Mouse (Mus musculus) liver, embryonic 13.5 days (tissue): ENCODE measurements at regions not wholly inside any gene's neighbourhood (a gene's known extent, or its start where the extent isn't known, plus 50 kb on each side); places are given as distances from the start of the nearest gene placed in this dataset.

ENCODE experiments used
- ATAC-seq: fragments of 200-750 bp; cut with Nextera tagmentation; 2 replicates; pipeline ENCODE4 v1.8.0; 2017; ENCODE audit warnings: low read depth, mild to moderate bottlenecking, moderate number of reproducible peaks, moderate library complexity
- DNase-seq: peaks from one replicate; pipeline ENCODE4 v3.0.0; 2022
- H3K27ac ChIP-seq: fragments of 300-500 bp; sonication (generic); 2 replicates; pipeline ENCODE4 v1.5.1; 2015; ENCODE audit warnings: moderate library complexity, mild to moderate bottlenecking, inconsistent platforms
- H3K27me3 ChIP-seq: fragments of 300-500 bp; sonication (generic); 2 replicates; pipeline ENCODE4 v1.6.1; 2015; ENCODE audit warnings: mild to moderate bottlenecking, inconsistent platforms
- H3K36me3 ChIP-seq: fragments of 300-500 bp; sonication (generic); 2 replicates; pipeline ENCODE4 v1.6.1; 2015; ENCODE audit warnings: mild to moderate bottlenecking, inconsistent platforms
- H3K4me1 ChIP-seq: fragments of 300-500 bp; sonication (generic); replicated peaks from 2 replicates; pipeline ENCODE4 v1.6.1; 2015; ENCODE audit warnings: inconsistent platforms
- H3K4me2 ChIP-seq: fragments of 300-500 bp; sonication (generic); 2 replicates; pipeline ENCODE4 v1.6.1; 2015; ENCODE audit warnings: inconsistent platforms, mild to moderate bottlenecking, moderate library complexity
- H3K4me3 ChIP-seq: fragments of 300-500 bp; sonication (generic); replicated peaks from 2 replicates; pipeline ENCODE4 v1.5.1; 2015; ENCODE audit warnings: mild to moderate bottlenecking, inconsistent platforms
- H3K9ac ChIP-seq: fragments of 300-500 bp; sonication (generic); 2 replicates; pipeline ENCODE4 v1.6.1; 2015; ENCODE audit warnings: mild to moderate bottlenecking, inconsistent platforms
- H3K9me3 ChIP-seq: fragments of 300-500 bp; sonication (generic); replicated peaks from 2 replicates; pipeline ENCODE4 v1.6.1; 2016; ENCODE audit warnings: inconsistent platforms
- WGBS: fragments of 180-500 bp; shearing (Covaris S2); methylation state at CpG from one replicate; pipeline ENCODE4 v1.1.7; 2015; ENCODE audit not compliant: insufficient replicate concordance; 5-methylcytosine and 5-hydroxymethylcytosine counted together

DNA sequence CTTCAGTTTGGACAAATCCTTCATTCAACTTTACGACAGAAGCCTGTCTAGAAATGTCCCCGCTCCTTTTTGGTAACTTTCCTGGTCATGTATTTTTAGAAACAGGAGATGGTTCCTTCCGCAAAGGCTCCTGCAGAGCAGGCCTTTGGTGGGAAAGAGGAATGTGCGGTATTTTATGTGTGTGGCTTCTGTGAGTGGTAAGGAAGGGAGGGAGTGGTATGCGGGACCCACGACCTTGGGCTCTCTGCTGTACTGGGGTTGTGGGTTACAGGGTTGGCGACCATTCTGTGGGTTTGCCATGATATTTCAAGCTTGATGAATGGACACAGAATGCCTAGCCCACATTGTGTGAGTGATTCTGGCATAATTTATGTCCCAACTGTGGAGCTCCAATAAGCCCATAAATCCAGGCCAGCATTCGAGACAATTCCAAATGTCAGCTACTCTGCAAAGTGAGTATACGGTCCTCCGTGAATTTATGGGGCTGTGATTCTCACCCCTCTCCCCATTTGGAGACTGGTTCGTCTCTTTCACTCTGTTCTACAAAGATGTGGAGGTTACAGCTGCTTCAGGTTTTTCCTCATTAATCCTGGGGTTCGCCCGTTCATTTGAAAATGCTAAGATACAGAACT is 109.3 kb upstream of the Rxfp2 start:
- Histone ChIP-seq H3K4me3 (no peak overlapping the region), H3K36me3 (no peaks in the 10 kb centered on the region), H3K9ac (no peak overlapping the region), H3K27me3 (no peaks in the 10 kb centered on the region), H3K4me2 (no peak overlapping the region), H3K4me1 (no peaks in the 10 kb centered on the region), H3K9me3 (0 out of 2 replicates have a peak, but pooled peaks cover 4% of the 10 kb centered on the region), H3K27ac (no peak overlapping the region)
- ATAC-seq (no peak), DNase-seq (no peak)
- WGBS, result 26% methylated on average over 13 of the region's 13 CpGs

DNA sequence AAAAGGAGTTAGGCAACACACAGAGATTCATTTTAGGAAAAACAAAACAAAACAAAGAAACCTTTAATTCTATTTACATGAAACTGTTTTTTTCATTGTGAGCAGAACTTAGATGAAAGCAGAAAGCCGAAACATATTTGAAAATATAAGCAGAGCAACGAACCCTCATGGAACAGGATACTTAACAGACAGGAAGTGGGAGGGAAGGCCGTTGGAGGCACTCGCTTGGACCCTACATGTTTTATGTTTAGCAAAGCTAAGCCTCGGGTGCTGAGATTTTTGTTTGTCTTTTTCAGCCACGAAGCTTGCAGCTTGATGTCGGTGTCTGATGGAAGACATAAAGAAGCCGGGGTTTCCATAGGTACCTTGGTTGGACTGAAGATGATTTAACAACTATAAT is 108.5 kb upstream of the Rxfp2 start:
- Histone ChIP-seq H3K4me1 (no peaks in the 10 kb centered on the region), H3K4me2 (no peak overlapping the region), H3K36me3 (no peaks in the 10 kb centered on the region), H3K9me3 (0 out of 2 replicates have a peak, but pooled peaks cover 4% of the 10 kb centered on the region), H3K4me3 (no peak overlapping the region), H3K27me3 (no peaks in the 10 kb centered on the region), H3K9ac (no peak overlapping the region), H3K27ac (no peak overlapping the region)
- WGBS, result 28% methylated on average over 8 of the region's 8 CpGs
- DNase-seq (no peak), ATAC-seq (no peak)

DNA sequence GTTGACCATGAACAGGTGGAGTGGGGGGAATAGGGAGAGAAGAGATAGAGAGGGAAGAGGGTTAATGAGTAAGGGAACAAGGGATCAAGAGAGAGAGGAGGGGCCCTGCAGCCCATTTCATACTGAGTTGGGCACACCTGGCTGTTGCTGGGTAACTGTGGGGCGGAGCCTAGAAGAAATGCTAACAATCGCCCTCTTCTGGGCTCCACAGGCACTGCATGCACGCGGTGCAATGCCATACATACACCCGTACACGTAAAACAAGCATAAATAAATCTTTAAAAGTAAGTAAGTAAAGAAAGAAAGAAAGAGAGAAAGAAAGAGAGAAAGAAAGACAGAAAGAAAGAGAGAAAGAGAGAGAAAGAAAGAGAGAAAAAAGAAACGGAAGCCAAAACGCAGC is 106.5 kb upstream of the Rxfp2 start:
- Histone ChIP-seq H3K4me3 (no peak overlapping the region), H3K27me3 (no peaks in the 10 kb centered on the region), H3K36me3 (no peaks in the 10 kb centered on the region), H3K27ac (no peak overlapping the region), H3K9me3 (0 out of 2 replicates have a peak, but pooled peaks cover 4% of the 10 kb centered on the region), H3K4me1 (no peaks in the 10 kb centered on the region), H3K4me2 (no peak overlapping the region), H3K9ac (no peak overlapping the region)
- WGBS, result 73% methylated on average over 8 of the region's 8 CpGs
- ATAC-seq (no peak), DNase-seq (no peak)

DNA sequence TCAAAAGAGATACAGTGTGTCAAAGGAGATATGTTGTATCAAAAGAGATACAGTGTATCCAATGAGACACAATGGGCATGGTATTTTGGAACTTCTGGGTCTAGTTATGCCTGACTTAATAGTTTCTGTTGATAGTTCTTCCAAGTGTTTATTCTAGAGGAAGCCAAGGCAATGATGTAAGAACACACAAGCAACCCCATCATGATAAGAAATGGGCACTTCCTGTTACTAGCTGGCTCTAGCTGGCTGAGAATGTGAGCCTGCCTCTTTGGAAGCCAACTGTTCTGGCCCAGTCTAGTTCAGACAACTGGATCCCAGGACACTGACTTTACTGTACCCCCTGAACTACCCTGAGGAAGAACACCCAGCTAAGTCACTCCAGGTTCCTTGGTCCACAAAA is 102.7 kb upstream of the Rxfp2 start:
- ATAC-seq (no peak), DNase-seq (no peak)
- Histone ChIP-seq H3K4me2 (no peak overlapping the region), H3K27ac (no peak overlapping the region), H3K9ac (no peak overlapping the region), H3K9me3 (0 out of 2 replicates have a peak, but pooled peaks cover 4% of the 10 kb centered on the region), H3K36me3 (no peaks in the 10 kb centered on the region), H3K4me3 (no peak overlapping the region), H3K4me1 (no peaks in the 10 kb centered on the region), H3K27me3 (no peaks in the 10 kb centered on the region)

DNA sequence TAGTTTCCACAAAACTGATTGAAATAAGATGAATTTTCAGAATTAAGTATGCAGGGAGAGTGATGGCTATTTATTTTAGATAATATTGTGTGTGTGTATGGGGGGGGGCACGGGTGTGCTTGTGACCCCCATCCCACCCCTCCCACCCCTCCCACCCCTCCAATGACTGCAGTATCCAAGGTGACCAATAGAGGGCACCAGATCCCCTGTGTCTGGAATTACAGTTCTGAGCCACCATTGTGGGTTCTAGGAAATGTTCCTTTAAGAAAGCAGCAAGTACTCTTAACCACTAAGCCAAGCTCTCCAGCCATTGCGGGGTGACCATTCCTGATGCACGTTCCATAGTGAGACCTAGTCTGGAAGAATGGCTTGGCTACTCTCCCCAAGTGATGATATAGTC is 101.1 kb upstream of the Rxfp2 start:
- H3K9me3 ChIP-seq, result 0 out of 2 replicates have a peak, but pooled peaks cover 4% of the 10 kb centered on the region
- 31% methylated on average over 3 of the region's 3 CpGs for WGBS
- DNase-seq (no peak), ATAC-seq (no peak)
- H3K4me3 ChIP-seq, result no peak overlapping the region
- H3K4me2 ChIP-seq, result no peak overlapping the region
- H3K9ac ChIP-seq, result no peak overlapping the region
- H3K36me3 ChIP-seq, result no peaks in the 10 kb centered on the region
- no peaks in the 10 kb centered on the region for H3K27me3 ChIP-seq
- H3K4me1 ChIP-seq, result no peaks in the 10 kb centered on the region
- no peak overlapping the region for H3K27ac ChIP-seq

DNA sequence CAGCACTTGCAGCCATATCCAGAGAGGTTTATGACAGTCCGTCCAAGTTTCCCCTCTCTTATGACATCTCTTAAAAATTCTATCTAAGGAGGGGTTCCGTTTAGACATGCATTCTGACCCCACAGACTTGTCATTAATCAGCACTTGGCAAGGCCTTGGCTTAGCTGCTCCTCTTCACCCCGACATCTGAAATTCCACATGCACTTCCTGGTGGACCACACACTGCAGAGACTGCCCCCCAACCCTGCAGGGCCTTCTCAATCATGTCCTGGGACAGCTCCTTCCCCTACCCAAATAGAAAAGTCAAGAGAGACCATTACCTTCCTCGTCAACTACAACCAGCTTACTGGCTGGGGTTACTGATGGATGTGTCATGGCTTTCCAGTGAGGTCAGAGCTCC is 99.4 kb upstream of the Rxfp2 start:
- Histone ChIP-seq H3K4me1 (no peaks in the 10 kb centered on the region), H3K27me3 (no peaks in the 10 kb centered on the region), H3K9ac (no peak overlapping the region), H3K4me3 (no peak overlapping the region), H3K36me3 (no peaks in the 10 kb centered on the region), H3K9me3 (0 out of 2 replicates have a peak, but pooled peaks cover 2% of the 10 kb centered on the region), H3K4me2 (no peak overlapping the region), H3K27ac (no peak overlapping the region)
- ATAC-seq (no peak), DNase-seq (no peak)
- 55% methylated on average over 4 of the region's 4 CpGs for WGBS

DNA sequence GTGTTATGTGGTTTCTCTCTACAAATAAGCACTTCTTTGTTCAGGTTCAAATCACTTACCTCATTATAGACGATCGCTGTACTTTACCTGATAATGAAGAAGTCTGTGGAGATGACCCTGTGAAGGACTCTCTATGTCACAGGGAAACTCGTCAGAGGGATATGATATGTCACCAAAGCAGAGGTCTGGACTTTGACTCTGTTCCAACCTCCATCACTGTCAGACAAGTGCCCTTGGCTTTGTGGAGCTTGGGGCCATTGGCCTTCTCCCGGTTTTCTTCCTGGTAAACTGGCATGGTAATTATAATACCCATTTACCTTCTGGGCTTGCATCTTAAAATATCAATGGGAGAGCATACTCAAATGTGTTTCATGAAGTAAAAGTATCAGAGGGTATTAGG is 98.1 kb upstream of the Rxfp2 start:
- ATAC-seq (no peak), DNase-seq (no peak)
- no peaks in the 10 kb centered on the region for H3K27me3 ChIP-seq
- no peak overlapping the region for H3K27ac ChIP-seq
- 0 out of 2 replicates have a peak, but pooled peaks cover 3% of the 10 kb centered on the region for H3K9me3 ChIP-seq
- no peaks in the 10 kb centered on the region for H3K4me1 ChIP-seq
- H3K4me2 ChIP-seq, result no peak overlapping the region
- no peak overlapping the region for H3K4me3 ChIP-seq
- no peak overlapping the region for H3K9ac ChIP-seq
- WGBS, result 67% methylated on average over 4 of the region's 4 CpGs
- no peaks in the 10 kb centered on the region for H3K36me3 ChIP-seq

DNA sequence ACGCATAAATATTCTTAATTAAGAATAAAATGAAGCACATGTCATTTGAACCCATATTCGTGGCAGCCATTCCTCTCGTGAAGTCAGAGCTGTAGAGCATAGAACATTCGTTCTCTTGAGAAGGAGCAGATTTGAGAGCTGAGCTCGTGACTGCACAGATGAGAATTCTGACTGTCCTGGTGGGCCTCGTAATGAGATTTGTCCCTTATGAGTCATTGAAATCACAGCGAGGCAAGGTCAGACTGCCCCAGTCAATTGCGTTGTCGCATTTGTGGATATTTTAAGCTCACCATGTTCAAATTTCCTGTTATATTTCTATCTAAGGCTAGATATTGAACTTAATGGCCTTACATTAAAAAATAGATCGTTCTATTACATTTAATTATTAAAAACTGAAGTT is 94.0 kb upstream of the Rxfp2 start:
- Histone ChIP-seq H3K9ac (no peak overlapping the region), H3K36me3 (no peaks in the 10 kb centered on the region), H3K27me3 (no peaks in the 10 kb centered on the region), H3K4me1 (no peaks in the 10 kb centered on the region), H3K4me2 (no peak overlapping the region), H3K4me3 (no peak overlapping the region), H3K27ac (no peak overlapping the region), H3K9me3 (0 out of 2 replicates have a peak, but pooled peaks cover 3% of the 10 kb centered on the region)
- 78% methylated on average over 10 of the region's 10 CpGs for WGBS
- DNase-seq (no peak), ATAC-seq (no peak)

DNA sequence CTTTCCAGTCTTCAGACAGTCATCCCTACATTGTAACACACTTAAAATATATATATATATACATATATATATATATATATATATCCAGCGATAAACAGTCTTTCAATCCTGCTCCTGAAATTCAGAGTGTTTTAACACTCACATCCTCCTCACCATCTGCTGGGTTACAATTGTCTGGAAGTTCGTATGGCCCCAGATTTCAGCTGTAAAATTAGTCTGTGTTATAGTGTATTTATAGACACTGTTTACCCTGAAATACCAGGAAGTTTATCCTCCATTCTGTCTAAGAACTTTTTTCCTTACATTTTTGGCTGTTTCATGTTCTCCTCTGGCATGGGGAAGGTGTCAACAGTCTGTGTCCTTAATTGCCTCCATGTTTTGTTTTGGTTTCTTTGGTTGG is 91.7 kb upstream of the Rxfp2 start:
- Histone ChIP-seq H3K27me3 (no peaks in the 10 kb centered on the region), H3K27ac (no peak overlapping the region), H3K9me3 (0 out of 2 replicates have a peak, but pooled peaks cover 3% of the 10 kb centered on the region), H3K4me1 (no peaks in the 10 kb centered on the region), H3K36me3 (no peaks in the 10 kb centered on the region), H3K4me2 (no peak overlapping the region), H3K4me3 (no peak overlapping the region), H3K9ac (no peak overlapping the region)
- 60% methylated on average over 2 of the region's 2 CpGs for WGBS
- ATAC-seq (no peak), DNase-seq (no peak)

DNA sequence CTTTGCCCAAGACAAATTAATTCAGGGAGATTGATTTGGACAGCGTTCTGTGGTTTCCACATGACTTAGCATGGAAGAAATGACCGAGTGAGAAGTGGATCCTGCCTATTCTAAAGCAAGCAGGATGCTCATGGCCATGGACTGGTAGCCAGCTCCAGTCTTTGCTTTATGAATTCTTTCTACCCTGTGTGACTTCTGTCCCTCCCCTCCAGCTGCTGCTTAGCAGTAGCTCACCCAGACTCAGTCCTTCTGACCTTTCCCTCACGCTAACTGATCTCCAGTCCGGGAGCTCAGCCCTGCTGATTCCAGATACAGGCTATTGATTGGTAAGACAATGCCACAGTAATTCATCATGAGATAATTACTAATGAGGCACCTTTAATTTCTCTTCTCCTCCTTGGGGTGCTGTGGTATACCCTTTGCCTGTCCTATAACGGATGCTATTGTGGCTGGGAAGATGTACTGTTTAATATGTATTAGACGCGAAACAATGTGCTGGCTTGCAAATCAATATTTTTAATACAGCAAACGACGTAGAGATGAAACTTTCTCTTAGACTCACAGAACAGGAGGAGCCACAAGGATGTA is 86.8 kb upstream of the Rxfp2 start:
- Histone ChIP-seq H3K36me3 (no peaks in the 10 kb centered on the region), H3K4me2 (no peak overlapping the region), H3K9ac (no peak overlapping the region), H3K27me3 (no peaks in the 10 kb centered on the region), H3K4me1 (no peaks in the 10 kb centered on the region), H3K4me3 (no peak overlapping the region), H3K27ac (no peak overlapping the region), H3K9me3 (no peaks in the 10 kb centered on the region)
- ATAC-seq (no peak), DNase-seq (no peak)
- 66% methylated on average over 9 of the region's 9 CpGs for WGBS

DNA sequence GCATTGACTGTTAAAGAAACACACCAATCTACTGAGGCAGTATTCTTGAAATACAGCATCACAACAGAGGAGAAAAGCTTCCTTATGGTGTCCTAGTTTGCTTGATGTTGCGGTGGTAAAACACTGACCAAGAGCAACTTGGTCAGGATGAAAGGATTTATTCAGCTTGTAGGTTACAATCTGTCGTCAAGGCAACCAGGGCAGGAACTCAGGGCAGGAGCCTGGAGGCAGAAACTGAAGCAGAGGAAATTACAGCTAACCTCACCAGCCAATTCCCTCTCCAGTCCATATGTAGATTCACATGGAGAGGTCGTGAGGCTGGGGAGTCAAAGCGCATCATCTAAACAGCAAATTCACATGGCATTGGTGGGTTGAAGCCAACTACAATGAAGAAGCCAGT is 86.3 kb upstream of the Rxfp2 start:
- no peak for ATAC-seq
- no peaks in the 10 kb centered on the region for H3K27me3 ChIP-seq
- H3K4me2 ChIP-seq, result no peak overlapping the region
- no peaks in the 10 kb centered on the region for H3K36me3 ChIP-seq
- no peaks in the 10 kb centered on the region for H3K9me3 ChIP-seq
- WGBS, result 43% methylated on average over 4 of the region's 4 CpGs
- no peak for DNase-seq
- H3K4me3 ChIP-seq, result no peak overlapping the region
- no peaks in the 10 kb centered on the region for H3K4me1 ChIP-seq
- no peak overlapping the region for H3K27ac ChIP-seq
- no peak overlapping the region for H3K9ac ChIP-seq

DNA sequence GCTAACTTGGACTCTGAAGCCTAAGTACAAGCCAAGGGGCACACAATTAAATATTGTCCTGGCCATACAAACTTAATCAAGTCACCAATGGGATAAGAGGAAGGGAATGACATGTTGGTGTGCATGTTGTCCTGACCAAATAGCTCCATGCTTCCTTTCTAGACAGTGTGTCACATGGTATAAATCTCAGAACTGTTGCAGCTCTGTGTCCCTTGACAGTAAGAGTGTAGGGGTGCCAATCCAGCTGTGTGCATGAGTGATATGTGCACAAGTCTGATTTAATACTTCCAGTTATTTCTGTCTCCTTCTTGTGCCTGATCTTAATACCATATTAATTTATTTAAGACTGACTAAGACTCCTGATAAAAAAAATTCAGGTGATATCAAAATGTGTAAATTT is 72.8 kb upstream of the Rxfp2 start:
- Histone ChIP-seq H3K4me2 (no peak overlapping the region), H3K27ac (no peak overlapping the region), H3K27me3 (no peaks in the 10 kb centered on the region), H3K9ac (no peak overlapping the region), H3K9me3 (no peaks in the 10 kb centered on the region), H3K4me1 (no peaks in the 10 kb centered on the region), H3K4me3 (no peak overlapping the region), H3K36me3 (no peaks in the 10 kb centered on the region)
- ATAC-seq (no peak), DNase-seq (no peak)
